In the genomic region with DNA sequence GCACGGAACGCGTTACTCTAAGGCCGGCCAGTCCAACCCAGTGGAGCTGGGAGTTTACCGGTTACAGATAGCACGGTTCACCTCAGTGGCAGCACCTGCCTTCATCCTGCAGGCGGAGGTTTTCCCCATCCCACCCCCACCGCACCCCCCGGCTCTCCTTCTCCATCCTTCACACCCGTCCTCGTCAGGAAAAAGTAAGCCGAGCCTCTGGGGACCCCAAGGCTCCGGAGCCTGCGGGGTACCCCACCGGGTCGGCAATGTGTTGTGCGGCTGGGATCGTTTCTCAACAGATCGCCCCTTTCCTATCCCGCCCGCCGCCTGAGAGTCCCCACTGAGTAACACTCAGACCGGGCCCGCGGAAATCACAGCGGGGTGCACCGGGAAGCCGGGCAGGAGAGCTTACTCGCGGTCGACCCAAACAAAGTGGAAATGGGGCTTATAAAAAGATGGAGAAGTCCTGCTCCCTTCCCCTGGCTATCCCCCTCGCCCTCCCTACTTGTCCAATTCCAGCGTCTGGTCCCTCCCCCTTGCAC, we compare ENCODE assay signal across 9 mouse cellular contexts. TPM values are rescaled to one million over a fixed set of nuclear protein-coding genes. Genes with fewer than 3 reads are reported as not detected.
DNase-seq lines count a peak whose midpoint lies in the region; ATAC-seq lines count a peak whose summit lies in the region.
"Had no signal": no experiment of that assay in that cellular context is flagged by ENCODE, and none has a peak within 500 bp of the region (broad histone marks: within the 10 kb centered on the region; RNA-seq: fewer than 3 reads in every experiment).

No protein-coding gene starts in this region.

- no peaks in the 10 kb centered on the region for H3K9me3 ChIP-seq in hindbrain, embryonic 14.5 days (ENCODE audit: control insufficient read depth, low read length)
- no peaks in the 10 kb centered on the region for H3K9me3 ChIP-seq in midbrain, embryonic 12.5 days

- ATAC-seq in hindbrain, embryonic 14.5 days (ENCODE audit: low FRiP score): no peak
- 0 out of 2 replicates have a peak, but pooled peaks have one; percentile 3 for ATAC-seq in midbrain, embryonic 12.5 days (ENCODE audit: low FRiP score, low read depth)

- H3K4me1 ChIP-seq in hindbrain, embryonic 14.5 days (replicated peaks; ENCODE audit: control insufficient read depth, insufficient read depth, low read length): peaks cover 19% of the 10 kb centered on the region
- H3K4me1 ChIP-seq in midbrain, embryonic 12.5 days: peaks cover 37% of the 10 kb centered on the region

- DNase-seq in gastrocnemius, postnatal 10 days: peak; percentile 26
- no peak for DNase-seq in gastrocnemius, adult 18-20 months (ENCODE audit: low spot score)
- peak; percentile 23 for DNase-seq in urinary bladder, adult 2 months (ENCODE audit: low spot score)
- no peak for DNase-seq in urinary bladder, postnatal 14 days (ENCODE audit: low spot score)
- DNase-seq in hindbrain, embryonic 14.5 days (ENCODE audit: low spot score): no peak
- no peak for DNase-seq in layer of hippocampus, postnatal 25 days (ENCODE audit: extremely low spot score in 1 of 2, low spot score in 1 of 2)
- DNase-seq in frontal cortex, postnatal 14 days (ENCODE audit: low spot score in 2 of 2): no peak

- peak overlapping the region; percentile 67 for H3K9ac ChIP-seq in hindbrain, embryonic 14.5 days
- peak overlapping the region; percentile 60 for H3K9ac ChIP-seq in midbrain, embryonic 12.5 days (replicated peaks)

- no peaks in the 10 kb centered on the region for H3K36me3 ChIP-seq in hindbrain, embryonic 14.5 days (replicated peaks; ENCODE audit: control insufficient read depth, insufficient read depth)
- no peaks in the 10 kb centered on the region for H3K36me3 ChIP-seq in midbrain, embryonic 12.5 days

- peak overlapping the region; percentile 78 for H3K27ac ChIP-seq in hindbrain, embryonic 14.5 days
- peak overlapping the region; percentile 87 for H3K27ac ChIP-seq in midbrain, embryonic 12.5 days (replicated peaks)

- H3K27me3 ChIP-seq in hindbrain, embryonic 14.5 days (ENCODE audit: control insufficient read depth, insufficient read depth, low read length): peaks cover 69% of the 10 kb centered on the region
- H3K27me3 ChIP-seq in midbrain, embryonic 12.5 days: peaks cover 84% of the 10 kb centered on the region
- H3K27me3 ChIP-seq: CH12.LX had no signal

- peak overlapping the region; percentile 59 for H3K4me2 ChIP-seq in hindbrain, embryonic 14.5 days (replicated peaks)
- peak overlapping the region; percentile 60 for H3K4me2 ChIP-seq in midbrain, embryonic 12.5 days (replicated peaks)

- H3K4me3 ChIP-seq in hindbrain, embryonic 14.5 days (replicated peaks; ENCODE audit: low read length): peak overlapping the region; percentile 37
- peak overlapping the region; percentile 46 for H3K4me3 ChIP-seq in midbrain, embryonic 12.5 days

- under 1% methylated on average over 33 of the region's 33 CpGs for WGBS in hindbrain, embryonic 14.5 days
- WGBS in midbrain, embryonic 12.5 days: under 1% methylated on average over 33 of the region's 33 CpGs

RNA-seq across cellular contexts. Expression of a gene that starts 0.9 kb away (rescaled TPM):
- 10 to 100 TPM; 48.0 to 54.5 TPM for total RNA-seq in gastrocnemius, postnatal 10 days (2021)
- 10 to 100 TPM; 44.2 to 50.8 TPM for total RNA-seq in gastrocnemius, adult 18-20 months (2021)
- 66.2 and 76.1 TPM in 2 replicates for polyA plus RNA-seq in urinary bladder, adult 2 months (2012; rRNA removed)
- polyA plus RNA-seq in hindbrain, embryonic 14.5 days (2014; fragmentation: Nextera tagmentation; extraction: Ambion mirVana): 87.8 and 94.0 TPM in 2 replicates
- polyA plus RNA-seq in midbrain, embryonic 12.5 days (2016; fragmentation: Nextera tagmentation; extraction: Ambion mirVana): 108 and 118 TPM in 2 replicates
- 100 to 1,000 TPM; 169 to 188 TPM for total RNA-seq in layer of hippocampus, postnatal 25 days (2021)

RNA-seq across cellular contexts. Expression of a gene that starts 54.2 kb away (rescaled TPM):
- 10 to 100 TPM; 73.6 to 80.3 TPM for total RNA-seq in gastrocnemius, postnatal 10 days (2021)
- 100 to 1,000 TPM in 1 of 2 experiments, 10 to 100 TPM in 1; 92.1 to 105 TPM for total RNA-seq in gastrocnemius, adult 18-20 months (2021)
- polyA plus RNA-seq in urinary bladder, adult 2 months (2012; rRNA removed): 83.5 and 95.4 TPM in 2 replicates
- polyA plus RNA-seq in hindbrain, embryonic 14.5 days (2014; fragmentation: Nextera tagmentation; extraction: Ambion mirVana): 262 and 267 TPM in 2 replicates
- polyA plus RNA-seq in midbrain, embryonic 12.5 days (2016; fragmentation: Nextera tagmentation; extraction: Ambion mirVana): 148 and 165 TPM in 2 replicates
- total RNA-seq in layer of hippocampus, postnatal 25 days (2021): 100 to 1,000 TPM; 199 to 226 TPM

Comparison
In these comparisons a context has a peak if more than half of its experiments do, and no peak if none do; other contexts are left out.
1. DNase-seq: peak in gastrocnemius, postnatal 10 days (single experiment) and urinary bladder, adult 2 months (single experiment); none in gastrocnemius, adult 18-20 months (single experiment), urinary bladder, postnatal 14 days (single experiment), hindbrain, embryonic 14.5 days (single experiment), layer of hippocampus, postnatal 25 days (0 of 2) and frontal cortex, postnatal 14 days (0 of 2).